Mouse (Mus musculus): Measurements from ENCODE around the gene Rela.

DNA sequence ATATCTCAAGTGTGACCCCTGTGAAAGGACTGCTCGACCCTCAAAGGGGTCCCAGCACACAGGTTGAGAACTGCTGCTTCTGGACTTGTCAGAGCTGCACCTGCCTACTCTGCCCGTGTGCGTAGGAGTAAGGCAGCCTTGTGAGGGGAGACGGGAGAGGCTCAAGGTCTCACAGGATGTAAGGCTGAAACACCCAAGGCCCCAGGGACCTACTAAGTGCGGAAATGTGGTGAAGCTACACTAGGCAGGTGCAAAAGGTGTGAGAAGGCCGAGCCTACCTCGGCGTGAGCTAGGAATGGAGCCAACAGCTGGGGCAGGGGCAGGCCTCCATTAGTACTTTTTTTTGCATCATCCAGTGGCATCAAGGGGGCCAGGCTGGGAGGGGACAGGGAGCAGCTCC lies 25.0 kb downstream of the Rela start:
- TF ChIP-seq ELF1 (IDR thresholded peaks at IDR 0.05; ENCODE audit: low read depth, low read length): no peak
- no peak for TF ChIP-seq MAX (IDR thresholded peaks at IDR 0.05; ENCODE audit: low read length)
- no peak for TF ChIP-seq PAX5 (IDR thresholded peaks at IDR 0.05; ENCODE audit: low read length)
- no peak for TF ChIP-seq ZNF384 (IDR thresholded peaks at IDR 0.05; ENCODE audit: low read depth, low read length)
- TF ChIP-seq MAFK (IDR thresholded peaks at IDR 0.05; ENCODE audit: insufficient replicate concordance, low read length): no peak
- no peak; the same call in 1 of the 2 replicates for TF ChIP-seq CHD2 (IDR thresholded peaks at IDR 0.05; ENCODE audit: low read length)
- no peak for TF ChIP-seq CTCF (conservative IDR thresholded peaks at IDR 0.05 in 1 of 2, IDR thresholded peaks at IDR 0.05 in 1 of 2; ENCODE audit: low read depth in 2 of 2, low read length in 2 of 2)
- TF ChIP-seq EP300 (IDR thresholded peaks at IDR 0.05; ENCODE audit: low read length): peak; percentile 62
- no peak for TF ChIP-seq MEF2A (IDR thresholded peaks at IDR 0.05; ENCODE audit: borderline replicate concordance, low read depth, low read length)
- TF ChIP-seq POLR2A (IDR thresholded peaks at IDR 0.05; ENCODE audit: low read depth, low read length): no peak
- TF ChIP-seq NELFE (IDR thresholded peaks at IDR 0.05; ENCODE audit: low read depth, low read length): no peak
- no peak for TF ChIP-seq E2F4 (IDR thresholded peaks at IDR 0.05; ENCODE audit: insufficient replicate concordance, low read depth, low read length)

Data from CH12.LX (cell line).